Mouse (Mus musculus): ENCODE measurements around the gene Wwp2. TPM values are rescaled to one million over a fixed set of nuclear protein-coding genes. Genes with fewer than 3 reads are reported as not detected.
A peak's percentile ranks its signal among the peaks of the same experiment; 100 is the strongest.
"Not testable (repeated sequence)": the region's sequence is repeated elsewhere in the genome, so short reads cannot be mapped to it uniquely, and the experiment has no call there.

The Wwp2 gene
- polyA plus RNA-seq, 1 experiment from 2014 or later = 176 TPM

GRCm38 (mm10) chr8:107470302-107470701, 34.1 kb downstream of the Wwp2 start:
- no peak overlapping the region for H3K27ac ChIP-seq (replicated peaks; ENCODE audit: low read depth, low read length)
- H3K4me2 ChIP-seq (ENCODE audit: low read depth, severe bottlenecking) = no peak overlapping the region
- H3K36me3 ChIP-seq (ENCODE audit: control insufficient read depth, insufficient read depth, low read length) = no peaks in the 10 kb centered on the region; the same call in 1 of the 2 replicates
- ATAC-seq (ENCODE audit: insufficient number of reproducible peaks, low FRiP score, low TSS enrichment, low read depth) (no peak), DNase-seq (ENCODE audit: low spot score) (no peak)
- no peaks in the 10 kb centered on the region; the same call in 1 of the 2 replicates for H3K9me3 ChIP-seq (ENCODE audit: control insufficient read depth, low read length)
- peaks cover 16% of the 10 kb centered on the region for H3K4me1 ChIP-seq (ENCODE audit: control insufficient read depth, insufficient read depth, low read length)
- no peaks in the 10 kb centered on the region for H3K27me3 ChIP-seq (ENCODE audit: control insufficient read depth, insufficient read depth, low read length)
- WGBS = 76% methylated on average over 5 of the region's 5 CpGs
- no peak overlapping the region for H3K9ac ChIP-seq (ENCODE audit: low read length)
- no peak overlapping the region for H3K4me3 ChIP-seq (ENCODE audit: low read depth, low read length)

DNA sequence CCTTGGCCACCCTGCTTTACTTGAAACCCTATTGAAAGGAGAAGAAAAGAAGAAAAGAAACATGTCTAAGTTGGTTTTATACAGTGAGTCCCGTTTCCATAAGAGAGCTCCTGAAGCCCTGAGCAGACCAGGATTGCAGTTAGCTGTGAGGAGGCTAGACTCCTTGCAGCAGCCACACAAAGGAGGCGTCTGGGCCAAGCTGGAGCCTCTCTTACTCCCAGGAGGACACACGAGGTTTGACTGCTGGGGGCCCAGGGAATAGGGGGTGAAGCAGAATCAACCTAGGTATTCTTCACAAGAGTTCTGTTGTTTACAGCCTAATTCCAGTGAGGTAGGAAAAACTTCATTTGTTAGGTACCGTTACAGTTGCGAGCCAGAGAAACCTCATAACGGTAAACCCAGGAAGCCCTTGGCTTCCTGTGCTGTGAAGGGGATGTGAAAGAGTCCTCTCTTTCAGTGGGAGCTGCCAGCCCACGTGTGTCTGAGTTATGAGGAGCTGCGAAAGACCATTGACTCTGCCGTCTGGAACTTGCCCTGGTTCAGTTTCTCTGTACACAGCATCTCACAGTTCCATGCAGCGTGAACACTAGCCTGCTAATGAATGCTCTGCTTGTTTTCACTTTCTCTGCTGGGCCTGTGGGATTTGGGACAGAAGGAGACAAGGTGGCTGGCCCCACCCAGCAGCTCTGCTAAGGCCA, 36.4 kb downstream of the Wwp2 start:
- Histone ChIP-seq H3K9me3 (ENCODE audit: control insufficient read depth, low read length) (no peaks in the 10 kb centered on the region), H3K4me2 (ENCODE audit: low read depth, severe bottlenecking) (no peak overlapping the region), H3K27me3 (ENCODE audit: control insufficient read depth, insufficient read depth, low read length) (no peaks in the 10 kb centered on the region), H3K4me1 (ENCODE audit: control insufficient read depth, insufficient read depth, low read length) (peaks cover 16% of the 10 kb centered on the region), H3K27ac (replicated peaks; ENCODE audit: low read depth, low read length) (peak overlapping the region; percentile 95), H3K4me3 (ENCODE audit: low read depth, low read length) (no peak overlapping the region), H3K9ac (ENCODE audit: low read length) (peak overlapping the region; percentile 45; the same call in 1 of the 2 replicates), H3K36me3 (ENCODE audit: control insufficient read depth, insufficient read depth, low read length) (no peaks in the 10 kb centered on the region)
- DNase-seq (ENCODE audit: low spot score) (peak; percentile 59), ATAC-seq (ENCODE audit: insufficient number of reproducible peaks, low FRiP score, low TSS enrichment, low read depth) (peak; percentile 82)
- 49% methylated on average over 10 of the region's 10 CpGs for WGBS

GRCm38 (mm10) chr8:107473369-107473768, 37.2 kb downstream of the Wwp2 start:
- Histone ChIP-seq H3K27ac (replicated peaks; ENCODE audit: low read depth, low read length) (peak overlapping the region; percentile 95), H3K27me3 (ENCODE audit: control insufficient read depth, insufficient read depth, low read length) (no peaks in the 10 kb centered on the region), H3K4me1 (ENCODE audit: control insufficient read depth, insufficient read depth, low read length) (peaks cover 15% of the 10 kb centered on the region), H3K9me3 (ENCODE audit: control insufficient read depth, low read length) (no peaks in the 10 kb centered on the region), H3K4me3 (ENCODE audit: low read depth, low read length) (no peak overlapping the region), H3K4me2 (ENCODE audit: low read depth, severe bottlenecking) (no peak overlapping the region), H3K9ac (ENCODE audit: low read length) (no peak overlapping the region), H3K36me3 (ENCODE audit: control insufficient read depth, insufficient read depth, low read length) (no peaks in the 10 kb centered on the region)
- no peak for DNase-seq (ENCODE audit: low spot score)
- 91% methylated on average over 4 of the region's 4 CpGs for WGBS
- no peak for ATAC-seq (ENCODE audit: insufficient number of reproducible peaks, low FRiP score, low TSS enrichment, low read depth)

DNA sequence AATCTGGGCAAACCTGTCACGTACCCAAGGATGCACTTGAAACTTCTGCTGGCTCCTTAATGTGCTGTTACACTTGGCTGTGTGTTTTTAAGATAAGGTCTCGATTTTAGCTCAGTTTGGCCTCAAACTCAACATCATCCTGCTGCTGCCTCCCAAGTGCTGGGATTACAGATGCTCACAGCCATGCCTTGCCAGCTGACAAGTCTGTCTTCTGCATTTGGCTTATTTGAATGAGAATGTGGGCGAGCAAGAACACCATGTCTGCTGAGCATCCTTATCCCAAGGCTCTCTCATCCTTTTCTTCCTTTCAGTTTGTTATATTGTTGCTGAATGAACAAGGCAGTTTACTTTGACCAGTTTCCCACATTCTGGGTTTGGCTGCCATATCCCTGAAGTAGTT, 39.4 kb downstream of the Wwp2 start:
- 0 out of 2 replicates have a peak, but pooled peaks cover 5% of the 10 kb centered on the region for H3K4me1 ChIP-seq (ENCODE audit: control insufficient read depth, insufficient read depth, low read length)
- H3K27ac ChIP-seq (replicated peaks; ENCODE audit: low read depth, low read length) = no peak overlapping the region
- no peak overlapping the region for H3K9ac ChIP-seq (ENCODE audit: low read length)
- no peak overlapping the region for H3K4me3 ChIP-seq (ENCODE audit: low read depth, low read length)
- 87% methylated on average over 3 of the region's 3 CpGs for whole genome bisulfite sequencing
- no peak overlapping the region for H3K4me2 ChIP-seq (ENCODE audit: low read depth, severe bottlenecking)
- no peak for ATAC-seq (ENCODE audit: insufficient number of reproducible peaks, low FRiP score, low TSS enrichment, low read depth)
- H3K9me3 ChIP-seq (ENCODE audit: control insufficient read depth, low read length) = no peaks in the 10 kb centered on the region
- DNase-seq (ENCODE audit: low spot score) = no peak
- no peaks in the 10 kb centered on the region for H3K27me3 ChIP-seq (ENCODE audit: control insufficient read depth, insufficient read depth, low read length)
- no peaks in the 10 kb centered on the region for H3K36me3 ChIP-seq (ENCODE audit: control insufficient read depth, insufficient read depth, low read length)

DNA sequence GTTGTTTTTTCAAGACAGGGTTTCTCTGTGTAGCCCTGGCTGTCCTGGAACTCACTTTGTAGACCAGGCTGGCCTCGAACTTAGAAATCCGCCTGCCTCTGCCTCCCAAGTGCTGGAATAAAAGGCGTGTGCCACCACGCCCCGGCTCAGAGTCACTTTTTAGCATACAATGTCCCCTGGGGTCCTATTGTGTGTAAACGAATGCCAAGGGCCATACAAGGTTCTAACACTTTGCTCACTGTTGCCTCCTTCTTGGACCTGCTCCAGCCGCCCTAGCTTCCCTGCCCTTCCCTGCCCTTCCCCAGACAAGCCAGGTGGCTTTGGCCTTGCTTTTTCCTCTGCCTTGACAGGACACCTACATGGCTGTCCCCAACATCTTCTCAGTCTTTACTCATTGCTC, 40.6 kb downstream of the Wwp2 start:
- not testable (repeated sequence) for DNase-seq (ENCODE audit: low spot score); H3K9me3 ChIP-seq (ENCODE audit: control insufficient read depth, low read length); H3K27me3 ChIP-seq (ENCODE audit: control insufficient read depth, insufficient read depth, low read length); H3K9ac ChIP-seq (ENCODE audit: low read length); ATAC-seq (ENCODE audit: insufficient number of reproducible peaks, low FRiP score, low TSS enrichment, low read depth); H3K27ac ChIP-seq (replicated peaks; ENCODE audit: low read depth, low read length); H3K4me1 ChIP-seq (ENCODE audit: control insufficient read depth, insufficient read depth, low read length); H3K36me3 ChIP-seq (ENCODE audit: control insufficient read depth, insufficient read depth, low read length); H3K4me2 ChIP-seq (ENCODE audit: low read depth, severe bottlenecking); H3K4me3 ChIP-seq (ENCODE audit: low read depth, low read length)
- 90% methylated on average over 7 of the region's 7 CpGs for WGBS

DNA sequence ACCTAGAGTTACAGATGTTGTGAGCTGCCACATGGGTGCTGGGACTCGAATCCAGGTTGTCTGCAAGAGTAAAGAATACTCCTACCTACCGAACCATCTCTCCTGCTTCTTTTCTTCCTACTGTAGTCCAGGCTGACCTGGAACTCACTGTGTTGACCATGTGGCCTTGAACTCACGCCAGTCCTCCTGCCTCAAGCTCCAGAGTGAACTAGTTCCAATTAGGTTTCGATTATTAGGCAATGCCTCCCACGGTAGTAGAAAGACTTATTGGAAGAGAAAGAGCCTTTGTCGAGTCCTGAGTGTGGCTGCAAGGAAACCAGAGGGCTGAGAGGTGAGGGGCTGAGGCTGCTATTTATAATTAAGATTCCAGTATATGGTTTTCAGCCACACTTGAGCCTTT, 42.6 kb downstream of the Wwp2 start:
- H3K4me3 ChIP-seq (ENCODE audit: low read depth, low read length) = no peak overlapping the region
- no peak overlapping the region for H3K4me2 ChIP-seq (ENCODE audit: low read depth, severe bottlenecking)
- no peaks in the 10 kb centered on the region for H3K4me1 ChIP-seq (ENCODE audit: control insufficient read depth, insufficient read depth, low read length)
- ATAC-seq (ENCODE audit: insufficient number of reproducible peaks, low FRiP score, low TSS enrichment, low read depth) (no peak; the same call in 1 of the 2 replicates), DNase-seq (ENCODE audit: low spot score) (no peak)
- no peaks in the 10 kb centered on the region for H3K9me3 ChIP-seq (ENCODE audit: control insufficient read depth, low read length)
- H3K36me3 ChIP-seq (ENCODE audit: control insufficient read depth, insufficient read depth, low read length) = no peaks in the 10 kb centered on the region; the same call in 1 of the 2 replicates
- 86% methylated on average over 6 of the region's 6 CpGs for WGBS
- peak overlapping the region; percentile 53 for H3K27ac ChIP-seq (replicated peaks; ENCODE audit: low read depth, low read length)
- no peak overlapping the region for H3K9ac ChIP-seq (ENCODE audit: low read length)
- H3K27me3 ChIP-seq (ENCODE audit: control insufficient read depth, insufficient read depth, low read length) = no peaks in the 10 kb centered on the region

DNA sequence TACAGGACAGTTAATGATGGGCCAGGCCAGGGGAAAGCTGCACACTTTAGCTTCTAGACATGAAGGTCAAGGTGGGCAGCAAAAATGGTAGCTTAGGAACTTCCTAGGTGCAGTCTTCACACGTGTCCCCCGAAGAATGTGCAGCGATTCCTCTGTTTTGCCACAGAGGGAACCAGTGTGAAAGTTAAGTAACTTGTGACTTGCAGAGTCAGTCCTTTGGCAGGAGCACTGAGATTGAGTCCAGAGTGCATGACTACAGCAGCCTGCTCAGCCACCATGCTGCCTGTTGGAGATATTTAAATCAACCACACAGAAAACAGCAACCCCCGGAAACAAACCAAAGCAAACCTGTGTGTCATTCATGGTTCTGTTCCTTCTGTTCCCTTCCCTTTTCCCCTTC, 44.3 kb downstream of the Wwp2 start:
- Histone ChIP-seq H3K36me3 (ENCODE audit: control insufficient read depth, insufficient read depth, low read length) (peaks cover 2% of the 10 kb centered on the region; the same call in 1 of the 2 replicates), H3K4me3 (ENCODE audit: low read depth, low read length) (no peak overlapping the region), H3K27me3 (ENCODE audit: control insufficient read depth, insufficient read depth, low read length) (no peaks in the 10 kb centered on the region), H3K4me2 (ENCODE audit: low read depth, severe bottlenecking) (no peak overlapping the region), H3K9me3 (ENCODE audit: control insufficient read depth, low read length) (no peaks in the 10 kb centered on the region), H3K27ac (replicated peaks; ENCODE audit: low read depth, low read length) (no peak overlapping the region), H3K9ac (ENCODE audit: low read length) (no peak overlapping the region), H3K4me1 (ENCODE audit: control insufficient read depth, insufficient read depth, low read length) (no peaks in the 10 kb centered on the region)
- no peak for ATAC-seq (ENCODE audit: insufficient number of reproducible peaks, low FRiP score, low TSS enrichment, low read depth)
- WGBS = 93% methylated on average over 4 of the region's 4 CpGs
- DNase-seq (ENCODE audit: low spot score) = no peak

- 93% methylated on average over 8 of the region's 8 CpGs for WGBS
These were observed 47.1 kb downstream of the Wwp2 start for GRCm38 (mm10) chr8:107483250-107483649.

GRCm38 (mm10) chr8:107484956-107485355, 48.8 kb downstream of the Wwp2 start:
- DNase-seq (ENCODE audit: low spot score) (no peak), ATAC-seq (ENCODE audit: insufficient number of reproducible peaks, low FRiP score, low TSS enrichment, low read depth) (no peak)
- peaks cover 2% of the 10 kb centered on the region; the same call in 1 of the 2 replicates for H3K4me1 ChIP-seq (ENCODE audit: control insufficient read depth, insufficient read depth, low read length)
- no peak overlapping the region for H3K4me3 ChIP-seq (ENCODE audit: low read depth, low read length)
- H3K36me3 ChIP-seq (ENCODE audit: control insufficient read depth, insufficient read depth, low read length) = peaks cover 4% of the 10 kb centered on the region; the same call in 1 of the 2 replicates
- no peak overlapping the region for H3K9ac ChIP-seq (ENCODE audit: low read length)
- H3K4me2 ChIP-seq (ENCODE audit: low read depth, severe bottlenecking) = no peak overlapping the region
- H3K27ac ChIP-seq (replicated peaks; ENCODE audit: low read depth, low read length) = no peak overlapping the region
- no peaks in the 10 kb centered on the region for H3K27me3 ChIP-seq (ENCODE audit: control insufficient read depth, insufficient read depth, low read length)
- no peaks in the 10 kb centered on the region for H3K9me3 ChIP-seq (ENCODE audit: control insufficient read depth, low read length)

More at GRCm38 (mm10) chr8:107483250-107483649, 47.1 kb downstream of the Wwp2 start:
- no peak overlapping the region for H3K4me2 ChIP-seq (ENCODE audit: low read depth, severe bottlenecking)
- no peak overlapping the region for H3K27ac ChIP-seq (replicated peaks; ENCODE audit: low read depth, low read length)
- no peaks in the 10 kb centered on the region for H3K9me3 ChIP-seq (ENCODE audit: control insufficient read depth, low read length)
- H3K9ac ChIP-seq (ENCODE audit: low read length) = no peak overlapping the region
- no peaks in the 10 kb centered on the region for H3K27me3 ChIP-seq (ENCODE audit: control insufficient read depth, insufficient read depth, low read length)
- no peak overlapping the region for H3K4me3 ChIP-seq (ENCODE audit: low read depth, low read length)
- ATAC-seq (ENCODE audit: insufficient number of reproducible peaks, low FRiP score, low TSS enrichment, low read depth) (no peak), DNase-seq (ENCODE audit: low spot score) (no peak)
- peaks cover 4% of the 10 kb centered on the region; the same call in 1 of the 2 replicates for H3K36me3 ChIP-seq (ENCODE audit: control insufficient read depth, insufficient read depth, low read length)
- H3K4me1 ChIP-seq (ENCODE audit: control insufficient read depth, insufficient read depth, low read length) = no peaks in the 10 kb centered on the region

Measured in limb, embryonic 11.5 days (tissue).